Mouse (Mus musculus): Measurements from ENCODE around the gene Trim17.

DNA sequence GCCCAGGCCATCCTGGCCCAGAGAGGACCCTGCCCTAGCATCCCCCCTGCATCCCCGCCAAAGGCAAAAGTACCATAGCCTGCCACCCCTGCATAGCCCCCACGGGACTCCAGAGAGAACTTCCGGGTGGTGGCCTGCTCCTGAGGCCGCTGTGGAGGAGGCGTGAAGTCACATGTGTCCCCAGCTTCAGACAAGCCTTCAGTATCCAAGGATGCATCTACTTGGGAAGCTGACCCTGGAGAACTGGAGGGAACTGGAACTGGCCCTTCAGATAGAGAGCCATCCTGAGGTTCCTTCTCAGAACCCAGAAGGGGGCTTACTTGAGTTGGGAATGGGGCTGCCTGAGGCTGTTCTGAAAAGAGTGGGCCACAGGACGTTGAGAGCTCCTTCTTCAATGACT lies 45.3 kb downstream of the Trim17 start:
- TF ChIP-seq CTCF (IDR thresholded peaks at IDR 0.05; ENCODE audit: control insufficient read depth, insufficient read depth, low read length): no peak
- no peak for TF ChIP-seq POLR2A (IDR thresholded peaks at IDR 0.05; ENCODE audit: borderline replicate concordance, control insufficient read depth, low read depth, low read length)

Data from bone marrow, adult 2 months (tissue).